Mouse (Mus musculus) right cerebral cortex, postnatal 4 days (tissue): ENCODE measurements around the gene Tmem206.

Source experiments
- DNase-seq: peaks from one replicate; pipeline ENCODE4 v3.0.0-alpha.2; 2022

The Tmem206 gene

DNA sequence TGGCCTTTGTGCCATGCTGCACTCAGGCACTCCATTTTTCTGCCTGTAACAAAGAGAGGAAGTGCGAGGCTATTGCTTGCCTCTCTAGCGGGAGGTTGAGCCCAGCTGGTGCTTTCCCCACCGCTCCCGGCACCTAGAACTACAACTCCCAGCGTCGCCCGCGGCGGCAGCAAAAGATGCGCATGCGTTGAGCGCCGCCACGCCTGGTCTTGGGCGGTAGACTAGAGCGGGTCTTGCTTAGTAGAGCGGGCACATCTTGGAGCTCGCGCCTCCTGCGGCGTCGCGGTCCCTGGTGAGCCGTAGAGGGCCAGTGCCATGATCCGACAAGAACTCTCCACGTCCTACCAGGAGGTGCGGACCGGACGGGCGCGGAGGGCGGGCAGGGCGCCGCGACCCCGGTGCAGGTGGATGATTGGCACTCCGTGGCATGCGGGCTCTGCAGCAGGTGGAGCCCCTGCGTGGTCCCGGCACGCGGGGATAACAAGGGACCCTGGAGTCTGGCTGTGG lies at the start of gene Tmem206:
Gene Tmem206, plus strand, starts transcription at position 187 of the 507 bp plus-strand sequence.
- peak; percentile 96 for DNase-seq

DNA sequence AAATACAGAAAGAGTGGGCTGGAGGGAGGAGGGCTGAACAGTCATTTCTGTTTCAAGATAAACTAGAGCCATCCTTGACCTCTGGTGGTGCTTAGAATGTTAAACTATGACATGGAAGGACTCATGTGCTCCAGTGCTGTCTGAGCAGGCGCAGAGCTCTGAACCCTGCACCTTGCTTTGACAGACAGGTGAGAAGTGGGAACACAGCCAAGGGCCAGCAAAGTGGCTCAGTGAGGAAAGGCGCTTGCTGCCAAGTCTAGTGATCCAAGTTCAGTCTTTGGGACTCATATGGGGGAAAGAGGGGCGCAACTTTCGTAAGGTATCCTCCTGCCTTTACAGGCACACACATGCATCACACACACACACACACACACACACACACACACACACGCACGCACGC lies 49.5 kb upstream of the Tmem206 start:
- no peak for DNase-seq

DNA sequence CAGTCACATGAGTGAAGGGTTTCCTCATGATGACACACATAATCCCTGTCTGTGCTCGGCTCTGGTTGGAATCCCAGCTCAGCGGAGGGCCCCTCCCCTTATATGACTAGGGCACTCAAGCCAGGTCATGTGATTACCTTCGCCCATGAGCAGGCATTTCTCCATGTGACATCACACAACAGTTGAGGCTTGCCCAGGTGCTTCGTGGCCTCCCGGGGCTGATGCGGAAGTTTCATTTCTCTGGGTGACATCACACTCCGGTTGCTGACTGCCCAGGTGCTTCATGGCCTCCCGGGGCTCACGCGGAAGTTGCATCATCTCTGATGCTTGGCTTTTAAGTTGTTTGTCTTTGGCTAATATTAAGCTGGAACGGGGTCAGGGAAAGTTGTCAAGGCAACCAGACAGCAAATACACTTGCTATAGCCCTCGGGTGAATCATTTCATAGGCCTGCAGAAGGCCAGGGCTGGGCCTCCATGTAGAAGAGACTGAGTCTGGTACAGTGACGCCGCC lies 48.1 kb upstream of the Tmem206 start:
- DNase-seq: no peak

DNA sequence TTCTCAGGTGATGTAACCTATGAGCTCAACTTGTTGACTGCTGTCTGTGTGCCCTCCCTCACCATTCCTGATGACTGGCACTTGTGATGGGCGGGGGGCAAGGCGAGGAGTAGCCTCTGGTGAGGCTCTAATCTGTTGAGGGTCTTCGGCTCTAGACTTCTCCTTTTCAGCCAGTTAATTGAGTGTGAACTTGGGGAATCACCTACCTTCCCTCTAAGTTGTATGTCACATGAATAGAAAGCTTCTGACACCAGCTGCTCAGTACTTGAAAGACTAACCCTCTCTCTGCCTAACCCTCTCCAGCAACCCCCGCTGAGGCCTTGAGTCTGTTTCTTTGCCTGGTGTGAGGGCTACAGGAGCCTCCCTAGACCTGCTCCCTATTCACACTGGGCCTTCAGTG lies 47.4 kb upstream of the Tmem206 start:
- DNase-seq: no peak

DNA sequence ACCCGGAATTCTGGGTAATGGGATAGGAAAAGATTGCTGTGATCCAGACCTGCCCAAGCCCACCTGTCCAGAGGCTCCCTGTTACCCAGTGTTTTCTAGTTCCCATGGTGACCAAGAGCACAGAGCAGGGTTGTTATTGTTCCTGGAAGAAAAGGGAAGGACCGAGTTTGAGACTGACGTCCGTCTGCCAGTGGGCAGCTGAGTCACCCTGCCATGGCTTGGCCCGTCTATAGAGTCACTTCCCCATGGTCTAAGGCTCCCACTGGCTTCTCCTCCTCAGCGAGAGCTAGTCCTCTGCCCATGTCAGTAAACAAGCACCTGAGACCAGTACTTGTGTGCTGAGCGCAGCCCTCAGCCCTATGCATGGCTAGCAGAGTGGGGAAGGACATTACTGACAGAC lies 44.5 kb upstream of the Tmem206 start:
- no peak for DNase-seq

DNA sequence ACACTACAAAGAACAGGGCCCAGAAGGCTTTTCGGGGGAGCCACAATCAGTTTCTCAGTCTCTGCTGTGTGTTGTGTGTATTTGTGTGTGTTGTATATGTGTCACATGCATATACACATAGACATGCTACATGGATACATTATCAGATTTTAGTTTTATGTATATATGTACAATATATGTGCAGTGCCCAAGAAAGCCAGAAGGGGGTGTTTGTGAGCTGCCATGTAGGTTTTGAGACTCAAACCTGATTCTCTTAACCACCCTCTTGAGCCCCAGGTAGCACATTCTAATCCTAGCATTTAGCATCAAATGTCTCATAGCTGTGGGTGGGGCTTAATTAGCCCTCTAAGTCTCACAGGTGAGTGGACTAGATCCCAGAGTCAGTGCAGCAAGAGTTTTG lies 43.4 kb upstream of the Tmem206 start:
- DNase-seq: no peak

DNA sequence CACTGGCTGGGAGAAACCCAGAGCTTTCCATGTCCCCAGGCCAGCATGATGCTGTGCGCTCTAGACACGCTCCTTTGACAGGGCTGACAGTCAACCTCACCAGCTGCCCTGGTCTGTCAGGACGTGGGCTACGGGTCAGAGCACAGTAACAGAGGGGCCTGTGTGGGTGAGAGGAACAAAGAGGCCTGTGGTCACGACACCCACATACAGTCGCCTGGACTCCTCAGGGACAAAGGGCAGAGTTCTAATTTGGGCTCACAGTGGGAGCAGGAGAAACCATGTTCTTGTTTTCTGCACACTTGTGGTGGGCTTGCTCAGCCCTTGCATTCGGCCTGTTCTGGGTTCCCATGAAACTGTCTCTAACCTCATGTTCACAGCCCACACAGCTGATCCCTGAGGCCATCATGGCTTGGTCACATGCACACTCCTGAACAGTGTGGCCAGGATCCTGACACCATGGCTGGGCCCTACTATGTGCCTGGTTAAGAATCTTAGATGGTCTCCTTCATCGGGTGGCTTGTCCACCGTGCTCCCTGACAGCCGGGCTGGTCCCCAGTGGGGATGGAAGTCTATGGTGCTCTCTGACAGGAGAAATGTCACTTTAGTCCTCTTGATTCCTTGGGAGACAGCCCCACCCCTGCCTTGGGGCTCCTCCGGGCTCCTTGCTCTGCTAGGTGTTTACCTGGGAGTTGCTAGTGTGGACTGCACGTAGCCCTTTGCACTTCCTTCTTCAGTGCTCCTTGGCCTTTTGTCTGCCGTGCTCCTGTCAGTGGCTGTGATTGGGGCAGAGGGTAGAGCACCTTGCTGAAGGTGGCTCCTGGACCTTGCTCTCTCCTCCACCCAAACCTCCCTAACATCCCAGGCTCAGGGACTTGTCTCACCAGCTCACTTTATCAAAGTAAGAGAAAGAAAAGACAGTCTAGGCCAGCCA lies 42.3 kb upstream of the Tmem206 start:
- DNase-seq: no peak

DNA sequence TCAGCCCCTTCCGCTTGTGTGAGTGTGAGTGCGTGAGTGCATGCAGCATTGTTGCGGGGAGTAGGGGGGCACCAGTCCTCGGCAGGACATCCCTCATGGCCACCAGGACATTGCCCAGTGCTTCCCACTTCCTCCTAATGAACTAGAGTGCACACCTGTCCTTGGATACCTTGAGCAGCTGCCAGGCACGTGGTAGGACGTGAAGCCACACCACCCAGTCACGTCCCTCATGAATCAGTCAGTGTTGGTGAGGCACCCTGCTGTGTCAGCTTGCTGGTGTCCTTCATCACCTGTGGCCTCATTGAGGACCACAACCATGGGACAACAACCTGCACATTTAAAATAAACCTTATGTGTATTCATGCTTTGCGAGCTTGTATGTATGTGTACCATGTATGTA lies 41.2 kb upstream of the Tmem206 start:
- no peak for DNase-seq

DNA sequence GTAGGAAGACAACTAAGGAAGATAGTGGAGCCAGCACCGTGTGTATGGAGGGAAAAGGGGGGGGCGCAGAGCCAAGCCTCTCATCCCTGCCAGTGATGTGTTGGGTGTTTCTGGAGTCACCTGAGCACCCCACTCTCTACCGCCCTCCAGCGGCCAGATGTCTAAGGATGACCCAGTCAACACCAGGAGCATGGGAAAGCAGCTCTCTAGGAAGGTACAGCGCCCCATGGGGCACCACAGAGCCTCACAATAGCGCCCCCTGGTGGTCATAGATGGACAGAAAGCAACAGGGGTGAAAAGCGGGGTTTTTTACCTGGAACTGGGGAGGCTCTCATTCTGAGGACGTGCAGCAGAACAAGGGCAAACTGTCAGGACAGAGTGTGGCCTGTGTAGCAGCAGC lies 37.0 kb upstream of the Tmem206 start:
- peak; percentile 27 for DNase-seq

DNA sequence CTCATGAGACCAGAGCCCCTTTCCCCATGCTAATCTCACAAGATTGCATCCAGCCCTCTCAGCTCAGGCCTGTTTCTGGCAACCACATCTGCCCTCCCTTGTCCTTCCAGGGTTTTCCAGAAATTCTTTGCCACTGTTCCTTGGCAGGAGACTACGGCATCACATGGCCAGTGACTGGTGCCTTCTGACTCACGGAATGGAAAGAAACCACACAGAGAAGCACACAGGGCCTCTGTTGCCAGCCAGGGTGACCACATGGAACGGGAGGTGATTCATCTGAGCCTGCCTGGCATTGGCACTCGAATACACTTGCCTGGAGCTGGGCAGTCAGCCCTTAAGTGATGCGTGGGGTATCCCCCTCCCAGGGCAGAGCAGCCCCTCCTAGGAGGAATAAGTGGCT lies 33.4 kb upstream of the Tmem206 start:
- no peak for DNase-seq

DNA sequence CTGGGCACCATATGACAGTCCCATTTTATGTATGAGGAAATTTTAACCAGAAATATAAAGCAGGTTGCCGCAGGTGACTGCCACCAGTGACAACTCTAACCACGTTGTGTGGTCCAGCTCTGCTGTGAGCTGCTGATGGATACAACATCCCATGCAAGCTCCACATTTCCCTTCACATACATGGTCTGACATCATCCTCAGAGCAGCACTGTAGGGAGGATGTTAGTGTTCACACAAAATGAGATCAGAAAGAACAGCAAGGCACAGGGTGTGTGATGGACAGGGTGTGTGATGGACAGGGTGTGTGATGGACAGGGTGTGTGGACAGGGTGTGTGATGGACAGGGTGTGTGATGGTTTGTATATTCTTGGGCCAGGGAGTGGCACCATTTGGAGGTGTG lies 32.7 kb upstream of the Tmem206 start:
- DNase-seq: no peak

DNA sequence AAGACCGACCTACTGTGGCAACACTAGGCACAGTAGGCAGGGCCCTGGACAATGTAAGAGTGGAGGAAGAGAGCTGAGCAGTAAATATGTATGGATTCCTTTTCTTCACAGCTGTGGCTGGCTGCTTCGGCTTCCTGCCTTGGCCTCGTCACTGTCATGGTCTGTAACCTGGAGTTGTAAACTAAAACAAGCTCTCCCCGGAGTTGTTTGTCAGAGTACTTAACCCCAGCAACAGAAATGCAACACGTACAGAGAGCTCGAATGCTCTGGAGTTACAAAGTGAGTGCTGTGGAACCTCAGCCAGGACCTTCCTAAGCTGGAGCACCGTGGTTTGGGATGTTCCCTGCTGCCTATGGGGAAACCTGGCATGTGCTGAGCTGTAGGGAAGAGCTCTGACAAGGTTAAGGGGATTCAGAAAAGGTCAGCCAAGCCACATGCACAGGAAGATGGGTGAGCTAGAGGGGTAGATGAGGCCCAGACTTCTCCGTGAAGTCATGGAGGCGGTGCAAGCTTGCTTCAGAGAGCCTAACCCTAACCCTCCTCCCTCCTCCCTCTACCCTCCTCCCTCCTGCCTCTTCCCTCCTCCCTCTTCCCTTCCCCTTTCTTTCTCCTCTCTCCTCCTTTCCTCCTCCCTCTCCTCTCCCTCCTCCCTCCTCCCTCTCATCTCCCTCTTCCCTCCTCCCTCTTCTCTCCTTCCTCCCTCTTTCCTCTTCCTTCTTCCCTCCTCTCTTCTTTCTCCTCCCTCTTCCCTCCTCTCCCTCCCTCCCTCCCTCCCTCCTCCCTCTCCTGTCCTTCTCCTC lies 31.5 kb upstream of the Tmem206 start:
- no peak for DNase-seq

DNA sequence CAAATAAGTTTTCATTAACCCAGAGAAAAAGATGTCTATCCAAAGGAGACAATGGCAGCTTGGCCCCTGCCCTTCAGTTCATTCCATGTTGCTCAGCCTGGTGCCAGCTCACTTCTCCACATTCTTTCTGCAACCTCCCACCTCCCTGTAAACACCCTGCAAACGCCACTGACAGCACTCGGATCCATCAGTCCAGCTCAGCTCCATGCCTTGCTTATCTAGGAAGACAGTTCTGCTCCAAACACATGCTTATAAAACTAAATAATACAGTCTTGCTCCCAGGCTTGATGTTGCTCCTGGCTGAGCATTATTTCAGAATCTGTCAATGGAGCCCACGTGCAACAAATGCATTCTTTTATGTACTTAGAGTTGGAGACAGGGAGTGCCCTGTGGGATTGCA lies 29.9 kb upstream of the Tmem206 start:
- DNase-seq: no peak

DNA sequence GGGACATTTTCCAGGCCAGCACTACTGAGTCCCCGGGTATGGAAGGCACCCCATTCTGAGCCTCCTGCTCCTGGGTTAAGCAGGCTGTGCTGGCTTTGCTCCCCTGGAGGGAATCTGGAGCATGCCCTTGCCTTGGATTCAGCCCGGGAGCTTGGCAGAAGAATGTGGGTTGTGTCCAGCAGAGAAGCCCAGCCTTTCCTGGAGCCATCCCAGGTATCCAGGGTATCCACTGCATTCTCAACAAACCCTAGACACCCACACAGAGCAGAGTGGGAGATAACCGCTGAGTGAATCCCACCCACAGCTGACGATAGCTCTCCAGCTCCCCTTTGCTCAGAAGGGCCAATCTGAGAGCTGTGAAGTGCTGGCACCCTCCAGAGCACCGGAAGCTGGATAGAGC lies 29.3 kb upstream of the Tmem206 start:
- DNase-seq: peak; percentile 22

DNA sequence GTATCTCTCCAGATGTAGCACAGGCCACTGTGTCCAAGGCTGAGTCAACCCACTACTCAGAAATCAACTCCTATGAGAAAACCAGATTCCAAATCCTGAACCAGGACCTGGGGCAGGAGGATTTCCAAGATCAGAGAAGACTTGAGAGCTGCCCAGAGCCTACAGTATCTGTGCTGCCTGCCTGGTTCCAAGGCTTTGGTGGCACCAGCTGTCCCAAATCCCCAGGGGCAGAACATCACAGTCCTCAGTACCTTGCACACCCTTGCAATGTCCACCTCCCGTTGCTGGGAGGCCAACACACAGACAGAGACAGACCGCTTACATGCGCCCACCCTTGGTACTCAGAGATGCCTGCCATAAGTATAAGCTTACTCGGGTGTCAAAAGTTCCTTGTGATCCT lies 27.4 kb upstream of the Tmem206 start:
- DNase-seq: no peak

DNA sequence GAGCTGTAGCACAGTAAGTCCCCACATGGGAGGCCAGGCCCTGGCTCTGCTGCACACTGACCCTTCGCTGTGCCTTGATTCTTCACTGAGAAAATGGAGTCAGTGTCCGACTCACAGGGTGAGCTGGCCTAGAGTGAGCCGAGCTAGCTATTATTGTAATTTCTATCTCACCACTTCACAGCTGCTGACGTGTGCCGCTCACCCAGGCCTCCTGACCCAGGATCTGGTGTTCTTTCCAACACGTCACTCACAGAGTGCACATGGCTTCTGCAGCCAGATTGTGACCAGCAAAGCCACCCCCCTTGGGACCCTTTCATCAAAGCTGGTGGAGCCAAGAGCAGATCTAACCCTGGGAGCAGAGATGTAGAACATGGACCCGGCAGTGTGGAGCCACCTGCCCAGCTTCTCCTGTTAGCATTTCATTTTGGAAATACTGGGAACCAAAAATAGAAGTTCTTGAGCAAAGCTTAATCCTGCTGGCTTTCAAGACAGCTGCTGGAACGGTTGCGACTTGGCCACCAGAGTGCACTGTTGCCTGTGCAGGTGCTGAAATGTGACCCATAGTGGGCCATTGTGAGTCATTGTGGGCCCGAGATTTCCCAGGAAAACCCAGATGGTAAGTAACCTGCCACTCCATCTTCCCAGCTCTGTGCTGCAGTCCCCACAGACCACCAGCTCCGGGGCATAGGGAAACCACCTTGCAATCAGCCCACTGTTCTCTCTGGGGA lies 26.3 kb upstream of the Tmem206 start:
- peak; percentile 24 for DNase-seq

DNA sequence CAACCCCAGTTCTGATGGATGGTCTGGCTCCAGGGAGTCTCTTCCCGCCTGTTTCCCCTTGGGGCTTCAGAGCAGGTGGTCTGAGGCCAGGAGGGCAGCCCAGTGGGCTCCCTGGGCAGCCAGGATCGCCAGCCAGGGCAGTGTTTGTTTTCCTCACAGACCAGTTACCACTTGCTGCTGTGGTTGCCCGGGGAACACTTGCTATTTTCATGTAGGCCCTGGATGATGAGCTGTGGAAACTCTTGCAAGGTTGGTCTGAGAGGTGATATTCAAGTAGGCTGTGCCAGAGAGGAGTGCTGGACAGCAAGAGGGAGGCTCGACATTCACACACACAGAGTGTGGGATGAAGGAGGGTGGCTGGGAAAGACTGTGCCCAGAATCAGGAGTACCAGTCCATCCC lies 23.8 kb upstream of the Tmem206 start:
- DNase-seq: no peak

DNA sequence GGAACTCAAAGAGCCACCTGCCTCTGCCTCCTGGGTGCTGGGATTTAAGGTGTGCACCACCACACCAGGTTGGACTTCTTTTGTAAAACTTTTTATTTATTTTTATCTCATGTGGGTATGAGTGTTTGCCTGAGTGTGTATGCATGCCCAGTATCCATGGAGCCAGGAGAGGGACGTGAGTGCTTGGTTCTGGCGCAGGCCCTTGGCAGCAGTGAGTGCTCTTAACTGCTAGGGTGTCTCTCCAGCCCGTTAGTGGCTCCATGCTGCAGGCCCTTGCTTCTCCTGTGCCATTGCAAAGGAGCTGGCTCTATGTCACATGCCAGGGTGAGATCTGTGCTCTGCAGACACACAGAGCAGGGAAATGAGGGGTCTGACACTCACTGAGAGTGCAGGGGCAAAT lies 22.0 kb upstream of the Tmem206 start:
- no peak for DNase-seq

DNA sequence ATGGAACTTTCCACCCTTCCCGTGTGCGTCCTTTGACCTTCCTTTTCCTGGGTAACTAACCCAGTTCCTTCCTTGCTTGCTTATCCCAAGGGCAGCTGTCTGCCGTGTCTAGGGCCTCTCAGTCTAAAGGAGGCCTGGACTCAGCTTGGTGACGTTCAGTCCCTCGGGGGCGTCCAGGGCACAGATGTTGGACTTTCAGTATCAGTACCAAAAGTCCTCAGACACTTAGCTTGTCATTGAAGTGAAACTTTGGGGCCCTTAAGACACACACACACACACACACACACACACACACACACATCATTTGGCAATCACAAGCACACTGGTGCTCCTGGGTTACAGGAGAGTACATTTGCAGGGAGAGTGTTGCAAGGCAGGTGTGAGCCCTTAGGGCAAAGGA lies 21.5 kb upstream of the Tmem206 start:
- DNase-seq: no peak

DNA sequence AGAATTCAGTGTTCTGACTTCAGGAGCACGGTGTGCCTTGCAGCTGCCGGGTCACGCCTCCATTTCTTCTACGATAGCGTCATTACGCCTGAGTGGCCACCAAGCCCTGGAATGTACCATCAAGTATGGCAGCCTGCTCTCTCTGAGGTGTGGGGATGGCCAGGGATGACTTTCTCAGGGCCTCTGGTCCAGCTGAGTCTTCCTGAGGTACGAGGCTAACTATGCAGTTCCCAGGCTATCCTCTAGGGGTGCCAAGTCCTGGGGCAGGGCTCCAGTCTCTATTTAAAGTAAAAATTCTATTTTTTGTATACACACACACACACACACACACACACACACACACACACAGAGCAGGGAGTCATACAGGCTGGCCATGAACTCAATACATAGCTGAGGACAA lies 20.1 kb upstream of the Tmem206 start:
- no peak for DNase-seq

DNA sequence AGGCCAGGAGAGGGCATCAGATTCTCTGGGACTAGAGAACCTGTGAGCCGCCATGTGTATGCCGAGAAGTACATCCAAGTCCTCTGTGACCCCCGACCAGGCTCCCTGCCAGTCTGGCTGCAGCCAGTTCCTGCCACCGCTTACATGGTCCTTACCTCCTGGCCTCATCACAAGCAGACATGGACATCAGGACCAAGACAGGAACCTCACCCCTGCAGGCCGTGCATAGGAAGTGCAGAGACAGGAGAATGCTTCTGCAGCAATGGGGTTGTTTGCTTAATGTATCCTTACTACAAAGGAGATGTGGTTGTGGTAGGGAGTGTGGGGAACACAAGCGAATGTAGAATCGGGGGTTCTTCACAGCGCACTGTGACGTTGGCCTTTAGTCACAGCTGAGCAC lies 19.4 kb upstream of the Tmem206 start:
- DNase-seq: no peak

DNA sequence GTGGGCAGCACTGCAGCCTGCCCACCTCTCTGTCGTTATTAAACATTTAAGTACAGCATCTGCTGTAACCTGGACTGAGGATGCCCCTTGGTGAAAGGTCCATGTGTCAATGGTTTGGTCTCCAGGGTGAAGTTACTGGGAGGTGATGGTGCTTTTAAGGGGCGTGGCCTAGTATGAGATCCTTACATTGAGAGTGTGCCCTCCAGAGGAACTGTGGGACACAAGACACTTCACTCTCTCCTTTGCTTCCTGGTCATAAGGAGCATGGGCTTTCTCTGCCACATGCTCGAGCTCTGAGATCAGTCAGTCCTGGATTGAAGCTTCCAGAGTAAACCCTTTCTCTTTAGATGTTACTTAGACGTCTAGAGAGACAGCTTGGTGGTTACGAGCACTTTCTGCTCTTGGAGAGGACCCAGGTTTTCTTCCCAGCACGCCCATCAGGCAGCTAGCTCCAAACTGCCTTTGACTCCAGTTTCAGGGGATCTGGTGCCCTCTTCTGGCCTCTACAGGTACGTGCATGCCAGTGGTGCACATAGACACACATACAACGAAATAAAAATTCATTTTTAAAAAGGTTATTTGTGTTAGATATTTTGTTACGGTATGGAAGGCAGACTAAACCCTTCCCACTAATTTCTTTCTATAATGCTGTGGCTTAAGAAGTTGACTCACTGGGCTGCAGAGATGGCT lies 17.8 kb upstream of the Tmem206 start:
- no peak for DNase-seq
